Mouse (Mus musculus) G1E-ER4 (cell line): ENCODE results near the gene Fbxo27. TPM values are rescaled to one million over a fixed set of nuclear protein-coding genes. Genes with fewer than 3 reads are reported as not detected.

Source experiments
- GATA1 ChIP-seq: IDR thresholded peaks from one replicate; pipeline ENCODE4 v1.8.0; 2012; ENCODE audit warnings: low read length, inconsistent platforms
- polyA plus RNA-seq: library from polyadenylated mRNA; stranded (reverse); fragments of >175 nt; gene quantifications from 2 replicates; pipeline ENCODE4 v1.2.3, GENCODE M21; 2012

Fbxo27 gene
- polyA plus RNA-seq, 1 experiment: not detected

DNA sequence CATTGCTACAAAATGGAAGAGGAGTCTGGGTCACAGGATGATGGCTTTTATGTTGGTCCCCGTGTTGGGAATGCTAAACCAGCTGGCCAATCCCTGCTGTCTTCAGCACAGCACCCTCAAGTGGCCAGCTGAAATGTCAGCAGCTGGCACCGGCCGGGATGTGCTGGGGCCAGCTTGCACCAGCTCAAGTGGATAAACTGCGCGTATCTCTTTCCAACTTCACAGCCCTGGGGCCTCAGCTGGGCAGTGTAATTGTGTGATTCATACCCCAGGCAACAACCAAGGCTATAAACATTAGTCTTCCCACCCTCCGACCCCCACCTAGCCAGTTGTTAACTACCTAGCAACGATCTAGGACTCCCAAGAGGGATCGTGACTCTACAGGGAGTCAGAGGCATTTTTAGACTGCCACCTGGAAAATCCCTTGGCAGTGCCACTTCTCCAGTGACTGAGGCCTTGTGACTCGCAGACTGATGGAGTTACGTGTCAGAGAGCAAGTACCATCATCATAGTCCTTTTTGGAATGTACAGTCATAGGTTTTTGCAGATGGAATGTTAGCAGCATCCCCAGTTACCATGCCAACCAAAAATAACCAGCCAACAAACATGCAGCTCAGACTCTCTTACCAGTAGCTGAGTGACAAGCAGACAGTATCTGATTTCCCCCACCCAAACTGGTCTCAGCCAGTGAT, 35.1 kb downstream of the Fbxo27 start:
- no peak for TF ChIP-seq GATA1

DNA sequence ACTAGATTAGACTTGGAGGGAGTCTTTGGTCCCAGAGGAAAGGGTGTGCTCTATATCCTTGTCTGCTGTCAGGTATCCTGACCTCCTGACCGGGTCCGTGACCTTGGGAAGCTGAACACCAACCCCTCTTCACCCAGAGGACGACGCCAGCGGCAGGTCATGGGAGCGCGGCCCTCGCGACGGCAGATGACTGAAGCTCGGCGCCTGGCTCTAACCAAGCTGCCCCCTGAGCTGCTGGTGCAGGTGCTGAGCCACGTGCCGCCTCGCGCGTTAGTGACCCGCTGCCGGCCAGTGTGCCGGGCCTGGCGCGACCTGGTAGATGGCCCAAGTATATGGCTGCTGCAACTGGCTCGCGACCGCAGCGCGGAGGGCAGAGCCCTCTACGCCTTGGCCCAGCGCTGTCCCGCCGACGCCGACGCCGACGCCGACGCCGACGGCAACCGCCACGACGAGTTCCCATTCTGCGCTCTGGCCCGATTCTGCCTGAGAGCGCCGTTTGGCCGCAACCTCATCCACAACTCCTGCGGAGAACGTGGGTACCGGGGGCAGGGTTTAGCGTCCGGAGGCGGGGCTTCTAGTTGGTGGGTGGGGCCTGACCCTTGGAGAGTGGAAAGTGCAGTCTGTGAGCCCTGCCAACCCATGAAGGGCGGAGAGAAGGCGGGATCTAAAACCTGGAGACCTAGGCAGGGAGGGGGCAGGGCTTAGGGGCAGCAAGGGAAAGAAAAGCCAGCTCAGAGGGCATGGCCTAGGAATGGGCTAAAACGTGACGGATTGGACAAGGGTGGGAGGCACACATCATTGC, 39.9 kb downstream of the Fbxo27 start:
- no peak for TF ChIP-seq GATA1

DNA sequence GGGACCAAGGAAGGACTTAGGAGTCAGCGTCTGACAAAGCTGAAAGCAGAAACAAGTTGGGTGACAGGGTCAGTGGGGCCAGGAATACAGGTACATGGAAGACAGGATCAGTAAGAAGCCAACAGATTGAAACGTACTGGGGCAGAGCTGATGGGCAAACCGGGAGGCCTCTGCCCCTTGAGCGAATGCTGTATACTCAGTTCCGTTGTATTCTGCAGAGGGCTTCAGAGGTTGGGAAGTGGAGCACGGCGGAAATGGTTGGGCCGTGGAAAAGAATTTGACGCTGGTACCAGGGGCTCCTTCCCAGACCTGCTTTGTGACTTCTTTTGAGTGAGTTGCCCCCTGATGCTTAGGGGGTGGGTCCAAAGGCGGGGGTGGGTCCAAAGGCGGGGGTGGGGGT, 40.6 kb downstream of the Fbxo27 start:
- no peak for TF ChIP-seq GATA1

DNA sequence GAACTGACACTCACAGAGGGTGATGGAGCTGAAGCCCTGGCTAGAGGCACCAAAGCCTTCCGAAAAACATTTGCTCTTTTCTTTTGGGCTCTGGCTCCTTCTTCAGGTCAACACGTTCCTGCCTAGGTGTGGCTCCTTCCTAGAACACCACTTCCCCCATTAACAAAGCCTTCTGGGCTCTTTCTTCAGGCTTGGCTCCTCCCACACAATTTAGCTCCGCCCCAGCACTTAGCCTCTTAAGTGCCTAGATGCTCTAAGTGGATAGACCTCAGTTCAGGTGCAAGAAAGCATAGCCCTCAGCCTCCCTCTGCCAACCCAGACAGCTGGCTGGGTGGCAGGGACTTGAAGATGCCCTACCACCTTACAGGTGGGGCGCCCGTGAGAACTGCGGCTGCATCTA, 43.1 kb downstream of the Fbxo27 start:
- no peak for TF ChIP-seq GATA1

DNA sequence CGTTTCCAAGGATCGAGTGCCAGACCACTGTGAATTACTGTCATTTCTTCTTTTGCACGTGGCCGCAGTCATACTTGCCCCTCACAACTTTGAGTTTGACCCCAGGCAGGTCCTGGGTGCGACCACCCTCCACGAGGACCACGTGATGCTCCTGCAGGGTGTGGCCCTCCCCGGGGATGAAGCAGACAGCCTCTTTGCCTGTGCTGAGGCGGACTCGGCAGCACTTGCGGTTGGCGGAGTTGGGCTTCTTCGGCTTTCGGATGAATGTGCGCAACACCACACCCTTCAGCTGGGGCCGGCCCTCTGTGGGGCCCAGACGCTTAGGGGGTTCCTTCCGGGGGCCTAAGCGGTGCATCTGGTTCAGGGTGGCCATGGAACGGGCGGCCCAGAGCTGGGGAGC, 47.2 kb downstream of the Fbxo27 start:
- TF ChIP-seq GATA1: no peak

DNA sequence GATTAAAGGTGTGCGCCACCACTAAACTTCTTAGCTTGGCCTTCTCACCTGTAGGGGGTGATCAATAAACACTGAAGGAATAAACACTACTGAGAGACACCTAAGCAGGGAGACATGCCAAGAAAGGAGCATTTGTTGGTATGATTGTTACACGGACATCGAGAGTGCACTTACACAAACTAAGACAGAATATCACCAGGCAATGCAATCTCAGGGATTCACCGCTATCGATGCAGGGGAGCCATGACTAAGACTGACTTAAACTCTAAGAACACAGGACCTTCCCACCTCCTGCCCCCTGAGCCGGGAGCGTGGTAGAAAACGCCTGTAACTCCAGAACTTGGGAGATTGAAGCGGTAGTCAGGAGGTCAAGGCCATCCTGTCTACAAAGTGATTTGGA, 48.3 kb downstream of the Fbxo27 start:
- TF ChIP-seq GATA1: no peak

DNA sequence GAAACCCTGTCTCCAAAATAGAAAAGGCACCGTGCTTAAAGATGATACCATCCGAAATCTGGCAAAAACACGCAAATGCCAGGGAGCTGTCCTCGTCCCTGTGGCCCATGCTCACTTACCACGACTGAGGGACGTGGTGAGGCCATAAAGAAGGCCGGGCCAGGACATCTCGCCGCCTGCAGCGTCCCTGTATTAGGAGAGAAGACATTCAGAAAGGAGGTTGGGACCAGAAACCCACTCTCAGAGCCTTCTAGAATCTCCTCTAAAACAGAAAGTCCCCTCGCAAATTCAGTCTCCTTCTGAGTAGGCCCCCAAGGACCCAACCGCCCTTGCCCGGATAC, 48.7 kb downstream of the Fbxo27 start:
- TF ChIP-seq GATA1: no peak

DNA sequence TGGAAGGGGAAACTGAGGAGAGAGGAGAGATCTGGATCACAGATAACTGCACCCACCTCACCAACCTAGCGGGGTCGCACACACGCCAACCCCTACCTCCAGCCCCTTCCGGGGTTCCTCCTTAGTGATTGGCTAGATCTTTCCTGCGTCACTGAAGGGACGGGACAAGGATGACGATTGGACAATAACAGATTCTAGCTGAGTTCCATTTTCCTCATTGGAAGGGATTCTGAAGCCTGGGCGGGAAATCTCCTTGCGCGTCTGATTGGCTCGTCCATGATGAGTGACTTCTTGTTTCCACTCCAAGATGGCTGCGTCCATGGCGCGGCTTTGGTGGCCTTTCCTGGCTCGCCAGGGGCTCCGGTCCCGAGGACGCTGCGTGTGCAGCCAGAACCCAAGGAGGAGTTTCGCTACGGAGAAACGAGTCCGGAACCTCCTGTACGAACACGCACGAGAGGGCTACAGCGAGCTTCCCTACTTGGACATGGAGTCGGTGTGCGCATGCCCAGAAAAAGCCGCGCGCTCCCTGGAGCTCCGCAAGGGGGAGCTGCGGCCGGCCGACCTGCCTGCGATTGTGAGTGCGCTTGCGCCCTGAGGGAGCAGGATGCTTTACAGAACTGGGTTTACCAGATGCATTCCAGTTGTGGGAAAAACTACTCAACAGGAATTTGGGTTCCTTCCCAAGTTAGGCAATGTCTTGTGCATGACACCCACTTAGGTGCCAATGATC, 49.2 kb downstream of the Fbxo27 start, which contains the start of the genes Mrps12 and Sars2:
Gene Mrps12 (minus strand): TSS at position 112 of the 730 bp plus-strand sequence.
Gene Sars2 (plus strand): TSS at position 284 of the 730 bp plus-strand sequence.
- peak; percentile 24 for TF ChIP-seq GATA1

Other genes starting within 250 kb of the Fbxo27 start
- 0.03 and 0.10 TPM in 2 replicates for gene Lrfn1, start 240.9 kb upstream of the Fbxo27 start, polyA plus RNA-seq
- not detected in 2 replicates for gene Ifnl2, start 182.4 kb upstream of the Fbxo27 start, polyA plus RNA-seq
- gene Ifnl3, start 170.0 kb upstream of the Fbxo27 start, polyA plus RNA-seq: not detected in 2 replicates
- gene Sycn, start 152.0 kb upstream of the Fbxo27 start, polyA plus RNA-seq: not detected in 2 replicates
- gene Nccrp1, start 145.6 kb upstream of the Fbxo27 start, polyA plus RNA-seq: not detected in 2 replicates
- 95.5 and 118 TPM in 2 replicates for gene Samd4b, start 94.7 kb upstream of the Fbxo27 start, polyA plus RNA-seq
- gene Pak4, start 94.7 kb upstream of the Fbxo27 start, polyA plus RNA-seq: 108 and 142 TPM in 2 replicates
- not detected in 2 replicates for gene Acp7, start 61.5 kb upstream of the Fbxo27 start, polyA plus RNA-seq
- not detected in 2 replicates for gene Fbxo17, start 24.0 kb downstream of the Fbxo27 start, polyA plus RNA-seq
- gene Mrps12, start 49.0 kb downstream of the Fbxo27 start, polyA plus RNA-seq: 367 and 514 TPM in 2 replicates
- 72.4 and 89.6 TPM in 2 replicates for gene Sars2, start 49.1 kb downstream of the Fbxo27 start, polyA plus RNA-seq
- gene Ccer2, start 63.3 kb downstream of the Fbxo27 start, polyA plus RNA-seq: 0.10 TPM in 1 of 2 replicates, not detected in the other
- gene Sirt2, start 73.9 kb downstream of the Fbxo27 start, polyA plus RNA-seq: 154 and 161 TPM in 2 replicates
- gene Nfkbib, start 74.7 kb downstream of the Fbxo27 start, polyA plus RNA-seq: 200 and 233 TPM in 2 replicates
- 0.52 and 0.89 TPM in 2 replicates for gene Rinl, start 96.1 kb downstream of the Fbxo27 start, polyA plus RNA-seq
- gene Hnrnpl, start 115.7 kb downstream of the Fbxo27 start, polyA plus RNA-seq: 691 and 837 TPM in 2 replicates
- gene Ech1, start 132.4 kb downstream of the Fbxo27 start, polyA plus RNA-seq: 13.8 and 59.9 TPM in 2 replicates
- 0.26 and 0.70 TPM in 2 replicates for gene Lgals4, start 141.0 kb downstream of the Fbxo27 start, polyA plus RNA-seq
- gene Lgals7, start 171.0 kb downstream of the Fbxo27 start, polyA plus RNA-seq: 2.2 and 2.5 TPM in 2 replicates
- gene Capn12, start 188.6 kb downstream of the Fbxo27 start, polyA plus RNA-seq: 0.03 and 0.04 TPM in 2 replicates